Mouse (Mus musculus): Measurements from ENCODE around the gene Vmn2r69. TPM values are rescaled to one million over a fixed set of nuclear protein-coding genes. Genes with fewer than 3 reads are reported as not detected.

The Vmn2r69 gene
- polyA plus RNA-seq (2017; shearing (Covaris generic)): under 1 TPM in 1 of 2 experiments, not detected in 1; 0.04 TPM

- no peak for ATAC-seq
Observed at GRCm38 (mm10) chr7:85415820-85416219, at the start of gene Vmn2r69. TSS of gene Vmn2r69 (minus strand) at chr7:85415920.

Other genes with a start within 250 kb of the Vmn2r69 start
- gene Vmn2r68, start 178.1 kb downstream of the Vmn2r69 start, polyA plus RNA-seq (2017; shearing (Covaris generic)): under 1 TPM in 1 of 2 experiments, not detected in 1; 0.11 TPM
- not detected for gene Vmn2r71, start 147.2 kb upstream of the Vmn2r69 start, polyA plus RNA-seq (2017; shearing (Covaris generic))
- gene Vmn2r70, start 153.3 kb upstream of the Vmn2r69 start, polyA plus RNA-seq (2017; shearing (Covaris generic)): under 1 TPM in 1 of 2 experiments, not detected in 1; 0.08 TPM